Mouse (Mus musculus): Measurements from ENCODE around the gene Ubr1.

DNA sequence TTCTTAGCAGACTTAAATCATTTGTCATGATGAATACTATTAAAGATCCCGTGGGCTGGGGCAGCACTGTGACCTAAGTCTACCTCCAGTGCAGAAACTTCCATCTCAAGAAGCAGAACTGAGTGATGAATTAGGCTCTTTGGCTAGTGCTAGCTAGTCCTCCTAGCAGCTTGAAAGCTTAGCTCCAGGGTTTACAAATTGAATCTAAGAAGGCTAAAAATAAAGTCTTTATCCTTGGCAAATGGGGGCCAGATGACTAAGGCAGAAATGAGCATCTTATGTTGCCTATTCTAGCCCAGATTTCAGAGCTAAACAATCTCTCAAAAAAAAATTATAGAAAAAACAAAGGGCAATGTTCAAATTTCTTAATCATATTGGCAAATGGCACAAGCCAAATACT, 109.8 kb downstream of the Ubr1 start:
- TF ChIP-seq CTCF (IDR thresholded peaks at IDR 0.05; ENCODE audit: extremely low read depth, insufficient read length, insufficient replicate concordance, low read depth, low read length) (no peak), POLR2A (IDR thresholded peaks at IDR 0.05; ENCODE audit: low read depth, low read length) (no peak)

Data from small intestine, adult 2 months (tissue).